Mouse (Mus musculus): ENCODE results near the gene Diaph3.
A peak's percentile ranks its signal among the peaks of the same experiment; 100 is the strongest.
"Not testable (repeated sequence)": the region's sequence is repeated elsewhere in the genome, so short reads cannot be mapped to it uniquely, and the experiment has no call there.

The Diaph3 gene

GRCm38 (mm10) chr14:87084906-87085305, 56.1 kb downstream of the Diaph3 start:
- DNase-seq (ENCODE audit: low read depth, low spot score) = not testable (repeated sequence)

GRCm38 (mm10) chr14:87083911-87084310, 57.1 kb downstream of the Diaph3 start:
- no peak for DNase-seq (ENCODE audit: low read depth, low spot score)

GRCm38 (mm10) chr14:87079725-87080124, 61.3 kb downstream of the Diaph3 start:
- DNase-seq (ENCODE audit: low read depth, low spot score) = no peak

- DNase-seq (ENCODE audit: low read depth, low spot score) = peak; percentile 30
Measured at GRCm38 (mm10) chr14:87075021-87075531, 66.0 kb downstream of the Diaph3 start.

GRCm38 (mm10) chr14:87064281-87064680, 76.8 kb downstream of the Diaph3 start:
- no peak for DNase-seq (ENCODE audit: low read depth, low spot score)

- no peak for DNase-seq (ENCODE audit: low read depth, low spot score)
Measured at GRCm38 (mm10) chr14:87056169-87056568, 84.9 kb downstream of the Diaph3 start.

GRCm38 (mm10) chr14:87051187-87051586, 89.8 kb downstream of the Diaph3 start:
- DNase-seq (ENCODE audit: low read depth, low spot score) = no peak

- peak; percentile 68 for DNase-seq (ENCODE audit: low read depth, low spot score)
Measured at GRCm38 (mm10) chr14:87044401-87044806, 96.6 kb downstream of the Diaph3 start.

GRCm38 (mm10) chr14:87020240-87020639, 120.8 kb downstream of the Diaph3 start:
- DNase-seq (ENCODE audit: low read depth, low spot score) = no peak

- DNase-seq (ENCODE audit: low read depth, low spot score) = no peak
Measured at GRCm38 (mm10) chr14:87019687-87020086, 121.3 kb downstream of the Diaph3 start.

GRCm38 (mm10) chr14:86997318-86997717, 143.7 kb downstream of the Diaph3 start:
- DNase-seq (ENCODE audit: low read depth, low spot score) = no peak

GRCm38 (mm10) chr14:86951169-86951568, 189.9 kb downstream of the Diaph3 start:
- DNase-seq (ENCODE audit: low read depth, low spot score) = no peak

- DNase-seq (ENCODE audit: low read depth, low spot score) = no peak
Measured at GRCm38 (mm10) chr14:86937953-86938352, 203.1 kb downstream of the Diaph3 start.

- DNase-seq (ENCODE audit: low read depth, low spot score) = no peak
Measured at GRCm38 (mm10) chr14:86936424-86936823, 204.6 kb downstream of the Diaph3 start.

- DNase-seq (ENCODE audit: low read depth, low spot score) = no peak
Measured at GRCm38 (mm10) chr14:86930763-86931162, 210.3 kb downstream of the Diaph3 start.

GRCm38 (mm10) chr14:86926827-86927226, 214.2 kb downstream of the Diaph3 start:
- no peak for DNase-seq (ENCODE audit: low read depth, low spot score)

GRCm38 (mm10) chr14:86898898-86899297, 242.1 kb downstream of the Diaph3 start:
- no peak for DNase-seq (ENCODE audit: low read depth, low spot score)

- DNase-seq (ENCODE audit: low read depth, low spot score) = no peak
Measured at GRCm38 (mm10) chr14:86889070-86889804, 251.8 kb downstream of the Diaph3 start.

- DNase-seq (ENCODE audit: low read depth, low spot score) = no peak
Measured at GRCm38 (mm10) chr14:86885417-86886098, 255.5 kb downstream of the Diaph3 start.

- peak; percentile 43 for DNase-seq (ENCODE audit: low read depth, low spot score)
Measured at GRCm38 (mm10) chr14:86869536-86869935, 271.5 kb downstream of the Diaph3 start.

- no peak for DNase-seq (ENCODE audit: low read depth, low spot score)
Measured at GRCm38 (mm10) chr14:86867143-86867542, 273.9 kb downstream of the Diaph3 start.

GRCm38 (mm10) chr14:86864053-86864452, 277.0 kb downstream of the Diaph3 start:
- DNase-seq (ENCODE audit: low read depth, low spot score) = no peak
